Mouse (Mus musculus) gastrocnemius, postnatal 25 days (tissue): ENCODE results near the gene Card6. TPM values are rescaled to one million over a fixed set of nuclear protein-coding genes. Genes with fewer than 3 reads are reported as not detected.
"Not testable (repeated sequence)": the region's sequence is repeated elsewhere in the genome, so short reads cannot be mapped to it uniquely, and the experiment has no call there.

Experiments
- DNase-seq: peaks from one replicate; pipeline ENCODE4 v3.0.0; 2022
- long read RNA-seq, 2 experiments: library from polyadenylated mRNA; stranded (forward); transcript quantifications; one replicate each; pipeline ENCODE4 v2.0.0; 2021
- total RNA-seq, 2 experiments: library from RNA; stranded (reverse); gene quantifications; 1 replicate in 1 of 2; 2 replicates in 1 of 2; pipeline ENCODE4 v1.2.3; 2021

Card6 gene
- total RNA-seq = 1 to 10 TPM; 1.9 to 2.1 TPM
- long read RNA-seq, experiment 1 = 0 reads
- long read RNA-seq, experiment 2, partial matches to known transcripts = 1 of 1 reads
- long read RNA-seq, experiment 2, other reads (novel, unspliced or antisense) = 0 of 1 reads

DNA sequence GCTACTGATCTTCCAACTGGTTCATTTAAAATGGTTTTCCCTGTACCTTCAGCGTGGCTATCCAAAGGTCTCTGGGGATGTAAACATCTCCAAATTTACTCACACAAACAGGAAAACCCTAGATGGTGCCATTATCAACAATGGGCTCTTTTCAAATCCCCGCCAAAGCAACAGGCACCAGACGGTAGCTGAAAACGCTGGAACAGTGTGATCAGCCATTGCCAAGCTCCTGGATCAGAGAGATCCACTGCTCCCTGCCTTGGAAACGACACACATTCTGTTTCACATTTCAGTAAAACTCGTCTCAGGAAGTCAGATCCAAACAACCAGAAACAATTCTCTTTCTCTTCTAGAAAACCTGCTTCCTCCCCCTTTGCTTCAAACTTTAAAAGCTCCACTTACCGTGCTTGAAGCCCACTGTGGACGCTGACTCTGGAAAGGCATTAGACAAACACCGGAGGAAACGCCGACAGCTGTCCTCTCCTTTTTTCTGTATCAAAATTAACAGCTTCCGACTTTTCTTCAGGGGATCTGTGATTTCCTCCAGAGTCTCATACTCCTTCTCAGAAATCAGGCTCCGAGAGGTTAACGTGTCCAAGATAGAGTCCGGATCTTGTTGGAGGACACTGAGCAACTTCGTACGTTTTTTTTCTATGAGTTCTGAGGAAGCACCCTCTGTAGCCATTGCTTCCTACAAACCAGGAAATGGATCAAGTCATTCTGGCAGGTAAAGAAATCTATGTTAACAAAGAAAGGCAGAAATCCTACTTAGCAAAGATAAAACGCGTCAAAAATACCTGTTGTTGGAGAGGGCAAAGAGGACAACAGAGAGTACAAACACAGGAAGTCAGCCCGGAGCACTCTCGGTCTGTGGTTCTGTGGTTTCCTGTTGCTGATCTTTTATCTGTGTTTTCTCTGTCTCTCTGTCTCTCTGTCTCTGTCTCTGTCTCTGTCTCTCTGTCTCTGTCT, at the start of gene Card6:
TSS of gene Card6 (minus strand) at position 854 of the 969 bp plus-strand sequence.
- DNase-seq = no peak

DNA sequence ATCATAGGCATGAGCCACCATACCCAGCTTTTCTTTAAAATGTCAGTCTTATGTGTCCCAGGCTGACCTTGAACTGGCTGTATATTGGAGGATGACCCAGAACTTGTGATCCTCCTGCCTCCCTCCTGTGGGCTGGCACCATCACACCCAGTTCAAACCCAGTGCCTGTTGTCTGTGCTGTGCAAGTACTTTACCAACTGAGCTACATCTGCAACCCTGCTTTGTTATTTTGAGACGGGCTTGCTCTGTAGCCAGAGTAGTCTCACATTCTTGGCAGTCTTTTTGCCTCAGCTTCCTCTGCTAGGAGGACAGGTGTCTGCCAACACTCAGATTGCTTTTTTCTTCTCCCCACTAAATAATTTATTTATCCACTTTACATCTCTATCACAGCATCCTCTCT, 49.0 kb upstream of the Card6 start:
- DNase-seq = no peak

DNA sequence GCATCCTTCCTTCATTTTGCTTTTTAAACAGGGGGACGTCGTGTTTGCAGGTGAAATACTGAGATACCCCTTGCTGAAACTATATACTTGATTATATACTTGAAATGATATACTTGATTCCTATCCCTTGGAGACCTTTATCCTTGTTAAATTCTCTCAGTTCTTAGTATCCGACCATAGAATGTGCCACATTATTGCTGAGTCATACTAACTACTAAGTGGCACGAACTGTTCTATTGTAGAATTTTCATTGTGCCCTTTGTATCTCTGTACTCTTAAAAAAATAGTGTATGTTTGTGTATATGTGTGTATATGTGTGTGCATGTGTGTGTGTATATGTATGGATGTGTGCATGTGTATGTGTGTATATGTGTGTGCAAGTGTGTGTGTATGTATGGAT, 48.0 kb upstream of the Card6 start:
- no peak for DNase-seq

DNA sequence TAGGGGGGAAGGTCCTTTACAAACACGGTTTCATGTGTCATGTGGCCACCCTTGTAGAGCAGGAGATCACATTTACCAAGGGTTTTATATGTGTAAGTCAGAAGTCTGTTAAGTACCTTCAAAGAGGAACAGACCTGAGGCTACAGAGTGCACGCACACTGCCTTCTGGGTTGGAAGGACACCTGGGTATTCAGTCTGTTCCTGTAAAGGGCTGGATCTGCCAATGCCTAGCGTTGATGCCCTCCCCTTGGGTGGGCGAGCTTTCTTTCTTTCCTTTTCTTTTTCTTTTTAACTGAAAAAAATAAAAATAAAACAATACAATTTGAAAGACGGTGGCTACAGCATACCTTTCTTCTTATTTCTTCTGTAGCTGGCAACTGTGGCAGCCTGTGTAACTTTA, 46.8 kb upstream of the Card6 start:
- DNase-seq = no peak

DNA sequence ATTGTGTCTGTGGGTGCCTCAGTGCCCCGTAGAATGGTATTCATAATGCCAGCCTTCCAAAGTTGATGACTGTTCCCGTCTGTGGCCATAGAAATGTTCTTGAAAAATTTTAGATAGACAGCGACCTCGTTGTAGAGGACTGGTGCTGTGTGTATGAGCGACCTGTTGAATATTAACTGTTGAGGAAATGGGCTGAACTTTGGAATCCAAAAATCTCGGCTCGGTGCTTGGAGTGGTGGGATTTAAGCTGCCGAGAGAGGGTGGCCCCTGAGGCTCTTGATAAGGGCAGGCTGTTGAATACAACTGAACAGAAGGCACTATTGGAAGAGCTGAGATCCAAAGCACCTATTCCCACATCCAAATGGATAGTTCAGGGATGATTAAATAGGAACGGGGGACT, 46.3 kb upstream of the Card6 start:
- DNase-seq = no peak

DNA sequence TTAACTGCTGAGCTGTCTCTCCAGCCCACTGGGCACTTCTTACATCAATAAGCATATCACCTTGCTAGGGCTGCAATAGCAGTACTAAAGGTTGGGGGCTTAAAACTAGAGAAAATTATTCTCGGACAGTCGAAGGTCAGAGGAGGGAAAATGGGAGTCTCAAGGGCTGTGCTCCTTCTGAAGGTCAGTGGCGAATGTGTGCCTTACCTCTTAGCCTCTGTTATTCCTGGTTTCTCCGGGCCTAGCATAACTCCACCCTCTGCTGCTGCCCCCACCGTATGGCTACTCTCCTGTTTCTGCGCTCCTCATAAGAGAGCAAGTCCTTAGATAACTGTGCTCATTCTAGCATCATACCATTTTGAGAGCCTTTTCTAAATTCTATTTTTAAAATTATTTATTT, 43.8 kb upstream of the Card6 start:
- DNase-seq = no peak

DNA sequence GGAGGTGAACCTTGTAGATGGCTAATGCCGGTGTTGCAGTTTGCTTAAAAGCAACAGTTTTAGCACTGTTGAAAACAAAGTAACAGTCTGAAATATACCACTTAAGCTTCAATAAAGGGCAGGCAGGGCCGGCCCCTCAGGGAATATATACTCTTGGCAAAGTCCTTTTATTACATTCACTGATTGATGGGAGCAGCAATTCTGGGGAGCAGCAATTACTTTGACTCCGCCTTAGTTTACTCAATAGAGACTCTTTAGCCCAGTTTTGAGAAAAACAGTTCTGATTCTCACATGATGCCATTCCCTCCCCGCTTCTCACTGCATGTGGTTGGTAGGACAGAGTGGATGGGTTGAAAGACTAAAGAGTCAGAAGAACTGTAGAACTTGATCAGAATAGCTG, 40.8 kb upstream of the Card6 start:
- DNase-seq = no peak

DNA sequence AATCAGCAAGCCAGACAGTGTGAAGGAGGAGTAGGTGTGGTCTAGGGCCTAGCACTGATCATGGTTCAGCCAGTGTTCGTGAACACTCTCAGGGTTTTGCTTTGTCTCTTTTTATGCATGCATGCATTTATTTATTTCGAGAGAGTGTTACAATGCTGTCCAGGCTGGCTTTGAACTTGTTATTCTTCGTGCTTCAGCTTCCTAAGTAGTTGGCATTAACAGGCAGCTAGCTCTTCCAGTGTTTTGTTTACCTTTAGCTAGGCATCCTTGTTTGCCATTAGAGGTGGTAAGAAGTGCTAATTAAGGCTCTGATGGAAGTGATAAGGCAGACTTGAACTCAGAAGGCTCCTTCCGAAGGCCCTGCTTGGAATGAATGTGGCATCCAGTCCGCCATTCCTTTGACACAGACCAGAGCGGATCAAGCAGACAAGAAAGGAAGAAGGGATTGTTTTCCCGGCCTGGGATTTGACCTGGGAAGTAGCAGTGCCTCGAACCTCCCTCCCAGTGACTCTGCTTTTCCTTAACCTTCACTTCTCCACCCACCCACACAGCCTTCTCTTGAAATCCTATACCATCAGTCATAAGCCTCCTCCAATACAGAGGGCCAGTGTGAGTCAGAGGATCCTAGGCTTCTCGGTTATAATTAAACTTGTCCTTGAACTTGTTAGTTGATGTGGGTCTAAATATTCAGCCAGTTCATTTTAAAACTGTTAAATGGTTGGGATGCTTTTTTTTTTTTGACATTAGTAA, 37.0 kb upstream of the Card6 start:
- no peak for DNase-seq

DNA sequence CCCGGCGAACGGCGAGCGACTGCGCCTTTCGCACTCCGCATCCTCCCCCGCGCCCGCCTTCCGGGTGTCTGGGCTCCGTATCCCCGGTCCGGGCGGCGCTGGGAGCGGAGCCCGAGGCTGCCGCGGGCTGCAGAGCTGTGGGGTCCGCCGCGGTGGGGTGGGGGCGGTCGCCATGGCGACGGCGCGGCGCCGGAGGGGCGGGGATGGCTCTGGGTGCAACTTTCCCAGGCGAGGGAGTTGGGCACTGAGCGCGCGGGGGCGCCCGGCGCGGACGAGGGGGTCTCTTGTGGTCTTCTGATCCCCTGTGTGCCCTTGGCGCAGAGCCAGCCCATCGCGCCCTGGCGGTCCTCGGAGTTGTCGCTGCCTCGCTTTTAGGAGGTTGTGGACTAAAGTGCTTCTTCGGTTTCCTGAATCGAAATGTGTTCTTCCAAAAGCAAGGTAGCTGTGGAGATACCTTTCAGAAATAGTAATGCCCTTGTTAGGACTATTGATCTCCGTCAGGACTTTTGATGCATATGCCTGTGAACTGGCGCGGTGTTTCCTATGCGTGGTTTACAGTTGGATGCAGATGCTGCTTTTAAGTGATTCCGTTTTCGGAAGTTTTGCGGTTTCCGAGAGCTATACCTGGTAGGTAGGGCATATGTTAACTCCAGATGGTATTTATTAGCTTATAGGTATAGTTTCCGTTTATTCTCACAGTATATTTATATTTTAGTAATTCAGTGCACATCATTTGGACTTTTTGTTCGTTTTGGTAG, 35.9 kb upstream of the Card6 start:
- DNase-seq = peak; percentile 69

DNA sequence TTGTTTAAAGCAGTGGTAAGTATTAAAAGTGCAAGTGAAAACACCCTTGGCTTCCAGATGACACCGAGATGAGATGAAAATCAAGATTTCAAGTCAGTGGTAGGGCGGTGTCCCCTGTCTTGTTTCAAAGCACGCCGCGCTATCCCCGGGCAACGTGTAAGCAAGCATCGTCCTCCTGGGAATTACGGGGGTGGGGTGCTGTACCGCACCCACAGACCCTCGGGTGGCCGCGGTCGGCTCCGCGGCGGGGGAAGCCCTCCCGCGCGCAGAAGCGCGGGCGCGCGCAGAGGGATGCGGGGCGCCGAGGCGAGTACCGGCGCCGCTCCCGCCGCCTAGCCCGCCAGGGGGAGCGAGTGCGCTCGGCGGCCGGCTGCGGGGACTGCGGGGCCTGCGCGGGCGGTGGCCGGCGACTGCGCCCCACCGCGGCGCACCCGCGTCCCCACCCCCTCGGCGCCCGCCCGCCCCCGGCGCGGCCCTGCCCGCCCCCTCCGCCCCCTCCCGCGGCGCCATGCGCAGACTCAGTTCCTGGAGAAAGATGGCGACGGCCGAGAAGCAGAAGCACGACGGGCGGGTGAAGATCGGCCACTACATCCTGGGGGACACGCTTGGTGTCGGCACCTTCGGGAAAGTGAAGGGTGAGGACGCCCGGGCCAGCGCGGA, 35.2 kb upstream of the Card6 start, which contains the start of gene Prkaa1:
TSS of gene Prkaa1 (plus strand) at position 501 of the 660 bp plus-strand sequence.
- DNase-seq = no peak

DNA sequence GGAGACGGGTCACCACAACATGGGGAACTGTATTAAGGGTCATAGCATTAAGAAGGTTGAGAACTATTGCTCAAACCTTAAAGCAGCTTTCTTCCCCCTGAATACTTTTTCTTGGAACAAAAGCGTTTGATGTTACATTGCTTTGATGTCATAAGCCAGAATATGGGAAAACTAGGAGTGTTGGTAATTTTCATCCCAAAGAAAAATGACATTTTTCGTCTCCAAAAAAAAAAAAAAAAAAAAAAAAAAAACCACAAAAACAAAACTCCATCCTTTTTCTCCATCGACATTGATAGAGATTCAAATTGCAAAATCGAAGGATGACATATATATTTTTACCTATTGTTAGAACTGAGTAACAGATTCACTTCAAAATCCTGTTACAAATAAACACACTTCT, 34.4 kb upstream of the Card6 start:
- no peak for DNase-seq

DNA sequence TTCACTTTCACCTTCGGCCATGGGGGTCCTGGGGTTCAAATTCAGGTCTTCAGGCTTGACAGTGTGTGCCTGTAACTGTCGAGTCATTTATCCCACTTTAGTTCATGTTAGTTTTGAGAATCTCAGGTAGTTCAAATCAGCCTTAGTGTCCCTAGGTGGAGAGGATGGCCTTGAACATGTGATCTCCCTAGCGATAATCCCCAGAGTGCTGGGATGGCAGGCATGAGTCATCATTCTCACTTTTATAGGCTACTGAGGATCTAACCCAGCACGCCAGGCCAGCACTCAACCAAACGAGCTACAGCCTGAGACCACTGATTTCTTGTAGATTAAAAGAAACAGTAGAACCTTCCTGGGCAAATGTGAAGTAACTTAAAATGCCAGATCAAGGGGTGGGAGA, 33.7 kb upstream of the Card6 start:
- no peak for DNase-seq

DNA sequence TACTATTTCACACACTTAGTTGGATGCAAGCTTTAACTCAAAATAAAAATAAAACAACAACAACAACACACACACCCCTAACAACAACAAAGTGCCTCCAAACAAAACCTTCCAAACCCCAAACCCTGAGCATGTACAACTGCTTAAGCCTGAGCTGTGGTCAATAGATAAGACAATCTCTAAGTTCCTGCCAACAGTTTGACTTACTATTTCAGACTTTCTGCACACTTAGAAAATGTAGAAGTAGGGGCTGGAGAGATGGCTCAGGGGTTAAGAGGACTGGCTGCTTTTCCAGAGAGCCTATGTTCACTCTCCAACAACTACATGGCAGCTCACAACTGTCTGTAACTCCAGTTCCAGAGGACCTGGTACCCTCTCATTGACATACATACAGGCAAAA, 32.0 kb upstream of the Card6 start:
- DNase-seq = no peak

DNA sequence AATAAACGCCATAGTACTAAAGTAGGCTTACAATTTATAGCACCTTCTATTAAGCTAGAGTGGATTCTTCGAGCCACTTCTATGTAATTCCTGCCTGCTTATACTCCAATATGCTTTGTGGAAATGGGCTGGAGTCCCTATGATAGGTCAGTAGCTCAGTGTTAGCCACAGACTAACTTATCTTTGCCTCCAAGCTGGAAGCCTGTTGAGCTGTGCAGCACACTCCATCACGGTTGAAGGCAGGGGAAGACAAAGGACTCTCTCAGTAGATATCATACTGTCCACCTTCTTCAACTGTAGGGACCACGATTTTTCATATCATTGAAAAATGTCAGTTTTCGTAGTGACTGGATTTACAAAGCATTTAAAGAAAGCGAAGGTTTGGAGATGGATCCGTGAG, 31.5 kb upstream of the Card6 start:
- no peak for DNase-seq

DNA sequence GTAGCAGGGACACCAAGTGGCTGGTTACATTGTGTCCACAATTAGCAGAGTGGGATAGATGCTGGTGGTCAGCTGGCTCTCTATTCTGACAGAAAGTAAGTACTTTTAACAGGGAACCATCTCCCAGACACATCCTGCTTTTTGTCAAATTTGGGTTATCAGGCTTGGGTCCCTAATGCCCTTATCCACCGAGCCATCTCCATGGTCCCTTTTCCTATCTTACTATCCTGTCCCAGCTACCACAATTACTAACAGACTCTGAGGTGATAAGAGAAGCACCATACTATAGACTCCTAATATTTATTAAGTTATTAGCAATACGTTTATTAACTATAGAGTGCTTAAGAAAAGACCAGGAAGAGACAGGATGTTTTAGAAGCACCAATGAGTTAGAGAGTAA, 31.0 kb upstream of the Card6 start:
- DNase-seq = no peak

DNA sequence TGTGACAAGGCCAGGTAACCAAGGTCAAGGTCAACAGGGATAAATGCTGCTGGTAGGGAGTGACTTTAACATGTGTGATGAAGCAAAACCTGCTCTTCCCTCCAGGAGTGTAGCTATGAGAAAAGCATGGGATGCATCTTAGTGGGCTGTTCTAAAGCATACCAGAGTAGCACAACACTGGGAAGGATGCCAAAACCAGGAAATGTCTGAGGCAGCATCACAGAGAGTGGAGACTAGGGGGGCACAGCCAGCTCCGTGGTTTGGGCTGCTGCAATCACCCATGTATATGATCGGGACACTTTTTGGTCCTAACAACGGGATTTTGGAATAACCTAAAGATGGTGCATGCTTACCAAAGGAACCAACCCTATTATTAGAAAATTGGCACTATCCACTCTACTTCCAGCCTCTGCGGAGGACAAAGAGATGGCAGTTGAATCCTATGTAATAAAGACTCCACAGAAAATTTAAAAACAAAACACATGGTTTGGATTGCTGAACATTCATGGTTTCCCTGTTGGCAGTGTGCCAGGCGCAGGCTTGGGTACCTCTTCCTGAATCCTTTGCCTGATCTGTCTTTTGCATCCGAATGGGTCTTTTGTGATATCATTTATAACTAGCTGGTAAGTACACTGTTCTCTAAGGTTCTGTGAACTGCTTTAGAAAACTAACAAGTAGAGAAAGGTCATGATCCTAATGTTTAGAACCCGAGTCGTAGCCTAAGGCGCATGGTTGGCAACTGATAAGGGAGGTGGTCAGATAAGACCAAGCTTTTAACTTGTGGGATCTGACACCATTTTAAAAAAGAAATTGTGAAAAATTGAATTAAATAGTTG, 29.9 kb upstream of the Card6 start:
- no peak for DNase-seq

DNA sequence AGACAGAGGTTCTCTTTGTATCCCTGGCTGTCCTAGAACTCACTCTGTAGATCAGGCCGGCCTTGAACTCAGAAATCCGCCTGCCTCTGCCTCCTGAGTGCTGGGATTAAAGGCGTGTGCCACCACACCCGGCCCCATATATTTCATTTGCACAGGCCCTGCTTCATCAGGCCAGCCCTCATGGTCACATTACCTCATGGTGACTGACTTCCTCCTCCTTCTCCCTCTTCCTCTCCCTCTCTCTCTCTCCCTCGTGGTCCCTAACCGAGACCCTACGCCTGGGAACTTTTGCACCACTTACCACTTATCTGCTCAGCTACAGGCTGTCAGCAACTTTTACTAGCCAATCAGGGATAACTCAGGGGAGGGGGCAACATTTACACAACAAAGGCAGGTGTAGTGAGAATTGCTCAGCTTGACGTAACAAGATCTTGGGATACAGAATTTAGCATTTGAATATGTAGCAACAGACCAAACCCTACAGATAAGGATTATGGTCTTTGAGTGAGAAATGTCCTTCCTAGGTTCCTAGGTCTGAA, 26.7 kb upstream of the Card6 start:
- DNase-seq = no peak

DNA sequence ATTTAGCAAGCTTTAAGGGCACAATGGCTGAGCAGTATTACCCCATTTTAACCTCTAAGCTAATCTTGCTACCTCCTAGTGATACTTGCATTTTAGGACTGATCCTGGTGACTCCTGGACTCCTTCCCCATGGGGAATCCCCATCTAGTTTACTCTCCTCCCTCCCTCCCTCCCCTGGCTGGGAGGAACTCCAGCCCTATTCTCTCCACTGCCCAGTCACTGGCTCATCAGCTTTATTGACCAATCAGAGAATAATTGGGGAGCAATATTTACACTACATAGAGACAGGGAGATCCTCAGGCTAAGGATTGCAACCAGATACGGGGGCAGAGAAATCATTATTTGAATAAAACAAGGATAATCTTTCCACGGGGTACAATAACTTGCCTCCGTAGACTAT, 25.8 kb upstream of the Card6 start:
- no peak for DNase-seq

DNA sequence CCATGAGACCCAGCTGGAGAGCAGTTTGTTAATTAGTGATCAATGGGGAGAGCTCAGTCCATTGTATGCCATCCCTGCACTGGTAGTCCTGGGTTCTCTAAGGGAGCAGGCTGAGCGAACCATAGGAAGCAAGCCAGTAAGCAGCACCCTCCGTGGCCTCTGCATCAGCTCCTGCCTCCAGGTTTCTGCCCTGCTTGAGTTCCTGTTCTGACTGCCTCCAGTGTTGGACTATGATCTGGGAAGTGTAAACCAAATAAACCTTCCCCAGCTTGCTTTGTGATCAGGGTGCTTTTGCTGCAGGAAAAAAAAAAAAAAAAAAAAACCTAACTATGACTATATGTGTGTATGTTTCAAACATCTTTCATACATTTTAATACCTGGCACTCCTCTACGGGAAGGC, 25.0 kb upstream of the Card6 start:
- DNase-seq = no peak

DNA sequence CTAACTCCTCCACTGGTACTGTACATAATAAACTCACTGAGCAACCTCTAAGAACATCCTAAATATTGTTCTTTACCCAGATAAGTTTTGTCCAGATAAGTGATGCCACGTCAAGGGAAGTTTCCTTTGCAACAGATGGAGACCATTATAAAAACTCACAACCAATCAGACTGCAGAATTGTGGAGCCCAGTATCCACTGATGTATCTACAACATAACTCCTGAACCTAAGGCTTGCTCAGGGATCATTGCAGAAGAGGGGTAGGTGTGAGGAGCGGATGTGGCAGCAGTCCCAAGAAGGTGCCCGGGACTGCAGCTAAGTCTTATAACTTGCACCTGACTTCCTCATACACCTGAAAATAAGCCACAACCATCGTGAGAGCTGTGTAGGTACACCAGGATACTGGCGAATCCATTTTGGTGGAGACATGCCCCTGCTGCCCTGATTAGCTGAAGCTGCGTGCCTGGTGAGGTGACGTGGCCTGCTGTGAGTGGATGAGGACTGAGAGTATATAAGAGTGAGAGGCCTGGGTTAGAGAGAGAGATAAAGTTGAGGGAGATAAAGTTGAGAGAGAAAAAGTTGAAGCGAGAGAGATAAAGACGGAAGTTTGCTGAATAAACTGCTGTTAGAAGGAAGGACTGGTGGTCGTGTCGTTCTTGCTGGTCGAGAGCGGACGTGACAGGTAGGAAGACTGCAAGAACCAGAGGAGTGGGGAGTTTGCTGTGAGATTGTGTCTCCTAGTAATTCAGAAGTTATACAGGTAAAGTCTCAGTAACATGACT, 22.7 kb upstream of the Card6 start:
- DNase-seq = not testable (repeated sequence)
